Mouse (Mus musculus): Measurements from ENCODE around the gene Arfgap2. TPM values are rescaled to one million over a fixed set of nuclear protein-coding genes. Genes with fewer than 3 reads are reported as not detected.

The Arfgap2 gene
- polyA plus RNA-seq, 1 experiment from 2014 or later: 108 TPM

DNA sequence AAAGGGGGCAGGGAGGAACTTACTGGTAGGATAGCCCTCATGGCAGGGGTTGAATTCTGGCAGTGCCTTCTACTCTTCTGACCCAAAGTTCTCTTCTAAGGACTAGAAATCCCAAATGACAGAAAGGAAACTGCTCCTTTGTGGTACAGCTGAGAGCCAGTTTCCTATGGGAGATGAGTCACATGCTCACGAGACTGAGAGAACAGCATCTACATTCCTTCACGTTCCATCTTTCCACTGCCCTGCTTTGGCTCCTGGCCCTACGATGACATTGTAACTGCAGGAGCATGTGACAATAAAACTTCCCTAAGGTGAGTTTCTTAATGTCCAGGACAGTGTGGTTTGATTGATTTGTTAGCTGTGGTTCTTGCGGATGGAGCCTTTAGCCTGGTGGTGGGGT, 16.4 kb upstream of the Arfgap2 start:
- H3K9ac ChIP-seq (replicated peaks): no peak overlapping the region
- H3K36me3 ChIP-seq: no peaks in the 10 kb centered on the region
- H3K27ac ChIP-seq: no peak overlapping the region
- no peaks in the 10 kb centered on the region for H3K27me3 ChIP-seq
- H3K4me3 ChIP-seq (replicated peaks): no peak overlapping the region
- H3K9me3 ChIP-seq: no peaks in the 10 kb centered on the region
- 91% methylated on average over 4 of the region's 4 CpGs for WGBS
- no peak overlapping the region for H3K4me2 ChIP-seq
- no peaks in the 10 kb centered on the region for H3K4me1 ChIP-seq (replicated peaks)
- ATAC-seq (ENCODE audit: insufficient number of reproducible peaks, insufficient read depth, low FRiP score, low TSS enrichment, low read depth): no peak

DNA sequence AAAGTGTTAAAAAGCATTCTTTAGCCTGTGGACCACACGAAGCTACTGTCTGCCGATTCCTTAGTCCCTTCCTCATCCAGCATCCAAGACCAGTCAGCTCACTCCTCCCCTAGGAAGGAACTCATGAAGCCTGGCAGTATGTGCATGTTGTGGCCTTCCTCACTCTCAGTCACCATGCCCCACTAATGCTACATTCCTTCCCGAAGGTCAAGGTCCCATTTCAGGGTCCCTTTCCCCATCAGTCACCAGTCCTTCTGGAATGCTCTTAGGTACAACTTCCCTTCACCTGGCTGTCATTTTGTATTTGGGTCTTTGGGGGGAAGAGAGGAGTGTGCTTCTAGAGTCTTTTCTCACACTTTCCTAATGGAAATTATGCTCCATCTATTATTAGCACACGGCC, 12.8 kb upstream of the Arfgap2 start:
- H3K4me3 ChIP-seq (replicated peaks): no peak overlapping the region
- H3K9ac ChIP-seq (replicated peaks): no peak overlapping the region
- no peaks in the 10 kb centered on the region for H3K36me3 ChIP-seq
- H3K9me3 ChIP-seq: no peaks in the 10 kb centered on the region
- peaks cover 21% of the 10 kb centered on the region for H3K4me1 ChIP-seq (replicated peaks)
- ATAC-seq (ENCODE audit: insufficient number of reproducible peaks, insufficient read depth, low FRiP score, low TSS enrichment, low read depth): no peak
- no peak overlapping the region for H3K4me2 ChIP-seq
- H3K27me3 ChIP-seq: peaks cover 24% of the 10 kb centered on the region
- whole genome bisulfite sequencing: 76% methylated on average over 4 of the region's 4 CpGs
- H3K27ac ChIP-seq: no peak overlapping the region

DNA sequence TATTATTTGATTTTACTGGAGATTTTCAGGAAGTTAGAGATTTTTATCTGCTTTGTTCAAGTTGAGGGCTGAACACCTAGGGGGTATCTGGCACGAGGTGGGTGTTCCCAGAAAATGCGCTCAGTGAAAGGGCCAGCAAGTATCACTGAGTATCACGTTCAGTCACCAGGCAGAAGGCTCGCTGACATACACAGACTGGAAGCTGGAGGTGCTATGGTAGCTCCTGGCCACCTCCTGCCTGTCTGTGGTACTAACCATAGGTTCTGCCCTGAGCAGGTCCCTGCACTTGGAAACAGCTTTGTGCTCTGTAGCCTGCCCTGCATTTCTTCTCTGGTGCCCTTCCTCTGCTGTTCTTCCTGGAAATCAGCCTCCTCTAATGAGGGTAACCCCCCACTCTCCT, 12.3 kb upstream of the Arfgap2 start:
- Histone ChIP-seq H3K27me3 (peaks cover 24% of the 10 kb centered on the region), H3K27ac (no peak overlapping the region), H3K4me3 (replicated peaks) (no peak overlapping the region), H3K9me3 (no peaks in the 10 kb centered on the region), H3K36me3 (no peaks in the 10 kb centered on the region), H3K4me2 (no peak overlapping the region), H3K4me1 (replicated peaks) (peaks cover 22% of the 10 kb centered on the region), H3K9ac (replicated peaks) (no peak overlapping the region)
- 52% methylated on average over 4 of the region's 4 CpGs for WGBS
- no peak for ATAC-seq (ENCODE audit: insufficient number of reproducible peaks, insufficient read depth, low FRiP score, low TSS enrichment, low read depth)

GRCm38 (mm10) chr2:91254725-91255380, 9.9 kb upstream of the Arfgap2 start:
- no peak overlapping the region for H3K27ac ChIP-seq
- no peak for ATAC-seq (ENCODE audit: insufficient number of reproducible peaks, insufficient read depth, low FRiP score, low TSS enrichment, low read depth)
- no peak overlapping the region for H3K9ac ChIP-seq (replicated peaks)
- H3K4me1 ChIP-seq (replicated peaks): peaks cover 37% of the 10 kb centered on the region
- no peak overlapping the region for H3K4me3 ChIP-seq (replicated peaks)
- peaks cover 24% of the 10 kb centered on the region for H3K27me3 ChIP-seq
- H3K36me3 ChIP-seq: peaks cover 4% of the 10 kb centered on the region; the same call in 1 of the 2 replicates
- WGBS: 8% methylated on average over 8 of the region's 8 CpGs
- no peaks in the 10 kb centered on the region for H3K9me3 ChIP-seq
- peak overlapping the region; percentile 95 for H3K4me2 ChIP-seq

DNA sequence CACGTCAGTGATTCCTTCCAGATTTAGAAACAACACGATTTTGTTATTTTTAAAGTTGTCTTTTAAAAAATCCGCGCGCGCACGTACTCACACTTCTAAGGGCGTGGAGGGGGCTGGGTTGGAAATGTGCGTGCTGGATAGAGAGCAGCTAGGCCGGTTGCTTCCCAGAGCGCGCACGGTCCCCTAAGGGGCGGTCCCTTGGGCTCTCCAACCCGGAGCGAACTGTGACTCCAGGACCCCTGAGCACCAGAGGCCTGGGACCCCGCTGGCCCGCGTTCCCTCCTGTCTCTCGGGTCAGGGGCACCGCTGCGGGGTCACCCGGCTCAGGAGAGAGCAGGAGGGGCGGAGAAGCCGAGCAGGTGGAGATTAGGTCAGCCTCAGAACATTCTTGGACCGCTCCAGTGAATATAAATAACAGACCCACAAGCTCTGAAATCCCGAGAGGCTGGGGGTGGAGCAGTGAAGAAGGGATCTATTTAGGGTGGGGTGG, 9.1 kb upstream of the Arfgap2 start, which contains the start of gene Pacsin3:
Gene Pacsin3 (plus strand): TSS at position 294 of the 490 bp plus-strand sequence.
- Histone ChIP-seq H3K4me1 (replicated peaks) (peaks cover 37% of the 10 kb centered on the region), H3K9me3 (no peaks in the 10 kb centered on the region), H3K4me2 (peak within 1 kb of the TSS; percentile 95), H3K36me3 (peaks cover 12% of the 10 kb centered on the region), H3K4me3 (replicated peaks) (peak within 1 kb of the TSS; percentile 69), H3K27ac (peak within 1 kb of the TSS; percentile 91), H3K27me3 (peaks cover 24% of the 10 kb centered on the region), H3K9ac (replicated peaks) (peak within 1 kb of the TSS; percentile 75)
- ATAC-seq (ENCODE audit: insufficient number of reproducible peaks, insufficient read depth, low FRiP score, low TSS enrichment, low read depth): no peak
- WGBS: 1% methylated on average over 27 of the region's 27 CpGs

DNA sequence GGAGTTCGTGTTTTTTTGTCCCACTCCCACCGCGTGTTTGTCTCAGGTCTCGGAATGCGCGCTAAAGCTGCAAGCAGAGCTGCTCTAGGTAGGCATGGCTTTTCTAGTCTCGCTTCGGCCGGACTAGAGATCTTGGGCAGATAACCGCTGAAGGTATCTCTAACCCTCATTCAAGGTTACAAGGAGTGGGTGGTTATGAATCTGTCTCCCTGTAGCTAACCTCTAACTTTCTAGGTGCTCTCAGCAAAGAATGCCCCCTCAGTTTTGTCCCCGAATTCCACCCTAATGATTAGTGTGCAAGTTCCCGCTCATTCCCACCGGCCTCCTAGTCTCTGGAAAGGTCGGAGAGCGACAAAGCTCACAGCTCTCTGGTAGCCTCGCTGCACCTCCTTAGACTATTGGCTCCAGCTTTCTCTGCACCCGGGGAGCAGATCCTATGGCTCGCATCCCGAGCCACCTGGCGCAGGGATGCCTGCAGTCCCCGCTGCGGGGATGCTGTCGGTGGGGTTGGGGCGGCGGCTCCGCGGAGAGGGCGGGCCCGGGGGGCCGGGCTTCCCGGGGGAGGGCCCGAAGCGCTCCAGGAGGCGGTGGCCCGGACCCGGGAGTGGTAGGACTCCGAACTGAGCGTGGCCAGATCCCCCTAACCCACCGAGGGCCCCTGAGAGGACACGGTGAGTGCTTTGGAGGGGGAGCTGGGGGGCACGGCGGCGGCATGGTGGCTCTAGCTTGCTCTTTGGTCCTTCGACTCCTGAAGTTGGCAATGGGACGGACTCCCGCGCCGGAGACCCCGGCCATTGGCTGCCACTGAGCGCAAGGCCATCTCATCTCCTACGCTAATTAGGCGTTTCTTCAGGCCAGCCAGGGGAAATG, 8.3 kb upstream of the Arfgap2 start:
- H3K9ac ChIP-seq (replicated peaks): peak overlapping the region; percentile 75
- no peaks in the 10 kb centered on the region for H3K9me3 ChIP-seq
- H3K4me2 ChIP-seq: peak overlapping the region; percentile 95
- peak overlapping the region; percentile 91 for H3K27ac ChIP-seq
- peaks cover 20% of the 10 kb centered on the region for H3K36me3 ChIP-seq
- peak; percentile 50 for ATAC-seq (ENCODE audit: insufficient number of reproducible peaks, insufficient read depth, low FRiP score, low TSS enrichment, low read depth)
- under 1% methylated on average over 52 of the region's 52 CpGs for WGBS
- peak overlapping the region; percentile 69 for H3K4me3 ChIP-seq (replicated peaks)
- peaks cover 37% of the 10 kb centered on the region for H3K4me1 ChIP-seq (replicated peaks)
- peaks cover 24% of the 10 kb centered on the region for H3K27me3 ChIP-seq

DNA sequence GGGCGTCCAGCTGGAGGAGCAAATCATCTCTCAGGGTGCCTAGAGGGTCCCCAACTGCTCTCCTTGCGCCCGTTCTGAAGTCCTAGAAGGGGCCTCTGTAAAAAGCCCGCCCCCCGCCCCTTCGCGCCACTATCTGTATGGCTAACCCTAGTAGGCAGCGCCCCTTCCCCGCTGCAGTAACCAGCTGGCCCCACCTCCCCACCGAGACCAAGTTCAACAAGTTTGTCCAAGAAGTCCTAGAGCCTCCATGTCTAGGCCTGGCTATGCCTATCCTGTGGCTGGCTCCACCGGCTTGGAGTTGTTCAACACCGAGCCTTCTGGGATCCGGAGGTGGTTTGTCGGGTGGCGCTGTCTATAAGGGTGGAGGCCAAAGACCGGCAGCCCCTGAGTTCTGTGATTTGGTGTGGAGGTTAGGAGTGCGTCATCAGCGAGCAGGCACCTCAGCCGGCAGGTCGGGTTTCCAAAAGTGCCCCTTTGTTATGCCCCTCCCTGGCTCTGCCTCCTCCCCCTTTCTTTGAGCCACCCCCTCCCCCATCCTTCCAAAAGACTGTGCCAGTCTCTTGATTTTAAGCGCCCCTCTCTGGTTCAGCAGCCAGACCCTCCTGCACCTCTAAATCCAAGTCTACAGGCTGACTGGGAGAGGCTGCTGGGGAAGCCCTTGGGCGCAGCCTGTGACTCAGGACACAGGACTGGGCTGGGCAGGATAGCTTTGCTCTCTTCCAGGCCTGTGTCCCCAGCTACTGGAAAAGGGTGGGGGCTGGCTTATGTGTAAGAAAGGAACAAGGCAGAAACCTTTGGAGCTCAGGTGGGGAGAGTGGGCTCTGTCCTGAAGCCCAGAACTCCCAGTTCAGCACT, 7.4 kb upstream of the Arfgap2 start:
- H3K4me3 ChIP-seq (replicated peaks): peak overlapping the region; percentile 69
- H3K9ac ChIP-seq (replicated peaks): peak overlapping the region; percentile 75
- H3K36me3 ChIP-seq: peaks cover 26% of the 10 kb centered on the region
- peak overlapping the region; percentile 95 for H3K4me2 ChIP-seq
- WGBS: 2% methylated on average over 22 of the region's 22 CpGs
- ATAC-seq (ENCODE audit: insufficient number of reproducible peaks, insufficient read depth, low FRiP score, low TSS enrichment, low read depth): peak; percentile 87
- no peaks in the 10 kb centered on the region for H3K9me3 ChIP-seq
- peaks cover 24% of the 10 kb centered on the region for H3K27me3 ChIP-seq
- H3K27ac ChIP-seq: peak overlapping the region; percentile 91
- peaks cover 37% of the 10 kb centered on the region for H3K4me1 ChIP-seq (replicated peaks)

DNA sequence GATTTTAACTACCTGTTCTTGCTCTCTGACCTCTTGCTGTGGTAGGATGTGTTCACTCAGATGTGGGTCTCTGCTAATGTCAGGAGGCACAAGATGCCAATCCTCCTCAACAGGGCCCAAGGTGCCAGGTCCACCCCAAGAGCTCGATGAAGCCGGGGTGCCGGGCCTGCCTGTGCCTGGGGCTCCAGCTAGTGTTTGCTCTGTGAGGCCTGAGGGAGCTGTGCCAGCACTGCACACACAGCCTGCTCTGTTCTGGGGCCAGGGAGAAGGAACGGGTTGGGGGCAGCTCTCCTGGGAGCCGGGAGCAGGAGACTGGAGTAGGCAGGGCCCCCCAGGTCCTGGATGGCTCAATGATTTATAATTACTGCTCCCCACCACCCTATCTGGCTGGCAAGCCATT, 6.7 kb upstream of the Arfgap2 start:
- Histone ChIP-seq H3K27ac (peak overlapping the region; percentile 91), H3K9me3 (no peaks in the 10 kb centered on the region), H3K4me1 (replicated peaks) (peaks cover 37% of the 10 kb centered on the region), H3K4me2 (peak overlapping the region; percentile 95), H3K9ac (replicated peaks) (peak overlapping the region; percentile 75), H3K27me3 (peaks cover 24% of the 10 kb centered on the region), H3K36me3 (peaks cover 33% of the 10 kb centered on the region), H3K4me3 (replicated peaks) (peak overlapping the region; percentile 69)
- ATAC-seq (ENCODE audit: insufficient number of reproducible peaks, insufficient read depth, low FRiP score, low TSS enrichment, low read depth): 0 out of 2 replicates have a peak, but pooled peaks have one; percentile 1
- WGBS: 74% methylated on average over 5 of the region's 5 CpGs

DNA sequence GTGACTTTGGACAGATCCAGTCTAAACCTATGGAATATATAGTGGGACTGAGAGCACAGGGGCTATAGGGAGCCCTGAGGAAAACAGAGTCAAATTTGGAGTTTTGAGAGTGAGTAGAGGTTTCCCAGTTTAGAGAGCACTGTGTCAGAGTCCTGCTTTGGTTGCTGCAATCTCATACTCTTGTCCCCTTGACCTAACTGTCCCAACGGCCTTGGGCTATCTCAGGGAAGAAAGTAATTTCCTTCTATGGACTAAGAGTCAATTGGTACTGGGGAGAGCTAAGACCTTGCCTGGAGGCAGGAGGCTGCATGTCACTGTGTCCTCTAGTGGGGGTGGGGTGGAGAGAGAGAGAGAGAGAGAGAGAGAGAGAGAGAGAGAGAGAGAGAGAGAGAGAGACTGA, 5.9 kb upstream of the Arfgap2 start:
- H3K9me3 ChIP-seq: no peaks in the 10 kb centered on the region
- peaks cover 37% of the 10 kb centered on the region for H3K4me1 ChIP-seq (replicated peaks)
- 71% methylated on average over 1 of the region's 1 CpGs for WGBS
- 0 out of 2 replicates have a peak overlapping the region, but pooled peaks have one; percentile 75 for H3K9ac ChIP-seq (replicated peaks)
- H3K27me3 ChIP-seq: peaks cover 24% of the 10 kb centered on the region
- H3K36me3 ChIP-seq: peaks cover 41% of the 10 kb centered on the region
- peak overlapping the region; percentile 95 for H3K4me2 ChIP-seq
- H3K27ac ChIP-seq: peak overlapping the region; percentile 91
- ATAC-seq (ENCODE audit: insufficient number of reproducible peaks, insufficient read depth, low FRiP score, low TSS enrichment, low read depth): no peak
- no peak overlapping the region for H3K4me3 ChIP-seq (replicated peaks)

- no peak for ATAC-seq (ENCODE audit: insufficient number of reproducible peaks, insufficient read depth, low FRiP score, low TSS enrichment, low read depth)
- no peak overlapping the region for H3K4me2 ChIP-seq
- peaks cover 18% of the 10 kb centered on the region for H3K27me3 ChIP-seq
- no peak overlapping the region for H3K9ac ChIP-seq (replicated peaks)
- H3K36me3 ChIP-seq: peaks cover 44% of the 10 kb centered on the region
- H3K4me3 ChIP-seq (replicated peaks): no peak overlapping the region
- H3K9me3 ChIP-seq: no peaks in the 10 kb centered on the region
- no peak overlapping the region for H3K27ac ChIP-seq
- WGBS: 93% methylated on average over 1 of the region's 1 CpGs
- peaks cover 42% of the 10 kb centered on the region for H3K4me1 ChIP-seq (replicated peaks)
These were observed 5.3 kb upstream of the Arfgap2 start for GRCm38 (mm10) chr2:91259493-91259892.
